12 mouse cellular contexts compared by ENCODE assay signal in the genomic region with DNA sequence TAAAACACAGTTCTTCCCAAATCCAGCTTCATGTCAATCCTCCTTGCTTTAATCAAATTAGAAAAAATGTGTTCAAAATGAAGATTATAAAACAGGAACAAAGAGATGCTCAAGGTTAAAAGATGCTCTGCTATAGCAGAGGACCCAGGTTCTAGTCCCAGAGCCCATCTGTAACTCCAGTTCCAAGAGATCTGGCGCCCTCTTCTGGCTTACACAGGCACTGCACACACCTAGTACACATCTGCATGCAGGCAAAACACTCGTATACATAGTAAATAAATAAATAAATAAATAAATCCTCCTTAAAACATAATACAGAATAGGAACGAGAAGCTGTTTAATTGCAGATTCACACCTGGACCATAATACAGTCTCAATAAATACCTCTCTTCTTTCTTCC. TPM values are rescaled to one million over a fixed set of nuclear protein-coding genes. Genes with fewer than 3 reads are reported as not detected.
DNase-seq lines count a peak whose midpoint lies in the region; ATAC-seq and TF ChIP-seq lines count a peak whose summit lies in the region.
"Had no signal": no experiment of that assay in that cellular context is flagged by ENCODE, and none has a peak within 500 bp of the region (broad histone marks: within the 10 kb centered on the region; RNA-seq: fewer than 3 reads in every experiment).

No protein-coding gene starts in this region.

- intact Hi-C loops in heart, adult 2 months (cut with DNase I), result no loop called here

- no peak overlapping the region for H3K9ac ChIP-seq in heart, adult 2 months (ENCODE audit: low read depth, low read length)
- no peak overlapping the region for H3K9ac ChIP-seq in heart, embryonic 12.5 days
- H3K9ac ChIP-seq in midbrain, postnatal 0 days (replicated peaks; ENCODE audit: low read length, poor library complexity, severe bottlenecking), result no peak overlapping the region
- H3K9ac ChIP-seq in midbrain, embryonic 16.5 days (ENCODE audit: low read depth, low read length), result no peak overlapping the region
- no peak overlapping the region for H3K9ac ChIP-seq in stomach, postnatal 0 days (ENCODE audit: low read length)
- H3K9ac ChIP-seq in forebrain, embryonic 13.5 days, result no peak overlapping the region
- H3K9ac ChIP-seq: lung, embryonic 15.5 days; neural tube, embryonic 12.5 days had no signal

- TF ChIP-seq CTCF in heart, adult 2 months (IDR thresholded peaks at IDR 0.05), result peak; percentile 50
- peak; percentile 61 for TF ChIP-seq CTCF in midbrain, postnatal 0 days (IDR thresholded peaks at IDR 0.05)
- TF ChIP-seq CTCF in stomach, postnatal 0 days (IDR thresholded peaks at IDR 0.05; ENCODE audit: low read depth), result peak; percentile 51

- no peak overlapping the region for H3K4me3 ChIP-seq in heart, adult 2 months
- H3K4me3 ChIP-seq in heart, embryonic 12.5 days, result no peak overlapping the region
- H3K4me3 ChIP-seq in midbrain, postnatal 0 days (ENCODE audit: low read depth, low read length), result no peak overlapping the region
- H3K4me3 ChIP-seq in midbrain, embryonic 16.5 days (ENCODE audit: low read depth, low read length), result no peak overlapping the region
- no peak overlapping the region for H3K4me3 ChIP-seq in stomach, postnatal 0 days (ENCODE audit: low read depth, low read length)
- H3K4me3 ChIP-seq in forebrain, embryonic 13.5 days, result no peak overlapping the region
- H3K4me3 ChIP-seq: lung, embryonic 15.5 days; neural tube, embryonic 12.5 days had no signal

- no peaks in the 10 kb centered on the region for H3K4me1 ChIP-seq in heart, adult 2 months (ENCODE audit: control insufficient read depth, insufficient read depth, low read length)
- H3K4me1 ChIP-seq in heart, embryonic 12.5 days (replicated peaks), result no peaks in the 10 kb centered on the region
- no peaks in the 10 kb centered on the region; the same call in 1 of the 2 replicates for H3K4me1 ChIP-seq in midbrain, postnatal 0 days (ENCODE audit: insufficient read depth, low read length)
- H3K4me1 ChIP-seq in midbrain, embryonic 16.5 days (ENCODE audit: control insufficient read depth, insufficient read depth, low read length), result peaks cover 16% of the 10 kb centered on the region
- no peaks in the 10 kb centered on the region for H3K4me1 ChIP-seq in stomach, postnatal 0 days (replicated peaks; ENCODE audit: control insufficient read depth, insufficient read depth)
- H3K4me1 ChIP-seq in forebrain, embryonic 13.5 days, result peaks cover 19% of the 10 kb centered on the region

- TF ChIP-seq POLR2A in heart, adult 2 months (IDR thresholded peaks at IDR 0.05; ENCODE audit: insufficient read depth, low read depth, low read length), result no peak

- H3K27ac ChIP-seq in heart, adult 2 months, result no peak overlapping the region
- H3K27ac ChIP-seq in heart, embryonic 12.5 days (ENCODE audit: poor library complexity, severe bottlenecking), result no peak overlapping the region
- no peak overlapping the region for H3K27ac ChIP-seq in midbrain, postnatal 0 days (ENCODE audit: low read depth, low read length)
- no peak overlapping the region for H3K27ac ChIP-seq in midbrain, embryonic 16.5 days (ENCODE audit: low read length)
- H3K27ac ChIP-seq in stomach, postnatal 0 days (replicated peaks), result no peak overlapping the region
- no peak overlapping the region for H3K27ac ChIP-seq in forebrain, embryonic 13.5 days
- H3K27ac ChIP-seq: lung, embryonic 15.5 days; neural tube, embryonic 12.5 days had no signal

- no peaks in the 10 kb centered on the region for H3K36me3 ChIP-seq in heart, adult 2 months (ENCODE audit: control insufficient read depth, insufficient read depth, low read length)
- H3K36me3 ChIP-seq in heart, embryonic 12.5 days, result no peaks in the 10 kb centered on the region
- peaks cover 6% of the 10 kb centered on the region; the same call in 1 of the 2 replicates for H3K36me3 ChIP-seq in midbrain, postnatal 0 days (ENCODE audit: insufficient read depth, low read length)
- H3K36me3 ChIP-seq in midbrain, embryonic 16.5 days (ENCODE audit: control insufficient read depth, insufficient read depth, low read length), result peaks cover 7% of the 10 kb centered on the region; the same call in 1 of the 2 replicates
- H3K36me3 ChIP-seq in stomach, postnatal 0 days (ENCODE audit: control insufficient read depth, insufficient read depth, low read length), result no peaks in the 10 kb centered on the region
- H3K36me3 ChIP-seq in forebrain, embryonic 13.5 days (ENCODE audit: poor library complexity, severe bottlenecking), result peaks cover 22% of the 10 kb centered on the region; the same call in 1 of the 2 replicates
- H3K36me3 ChIP-seq: lung, embryonic 15.5 days had no signal

- H3K4me2 ChIP-seq in heart, embryonic 12.5 days, result no peak overlapping the region
- H3K4me2 ChIP-seq in midbrain, postnatal 0 days (ENCODE audit: low read depth, low read length, poor library complexity, severe bottlenecking), result no peak overlapping the region
- H3K4me2 ChIP-seq in midbrain, embryonic 16.5 days (ENCODE audit: low read length), result no peak overlapping the region
- H3K4me2 ChIP-seq in stomach, postnatal 0 days (replicated peaks; ENCODE audit: low read depth), result no peak overlapping the region
- H3K4me2 ChIP-seq in forebrain, embryonic 13.5 days, result no peak overlapping the region
- H3K4me2 ChIP-seq: lung, embryonic 15.5 days; neural tube, embryonic 12.5 days had no signal

- no peak for DNase-seq in heart, adult 2 months
- no peak for DNase-seq in midbrain, postnatal 0 days (ENCODE audit: low spot score)
- peak; percentile 73 for DNase-seq in cerebellum, adult 9-10 months
- DNase-seq in stomach, postnatal 0 days (ENCODE audit: low spot score), result no peak
- DNase-seq in adrenal gland, postnatal 36 days, result no peak
- DNase-seq: heart, postnatal 10 days had no signal

- H3K79me2 ChIP-seq in heart, adult 2 months (replicated peaks; ENCODE audit: control insufficient read depth, insufficient read depth, low read length), result no peaks in the 10 kb centered on the region

- TF ChIP-seq EP300 in heart, adult 2 months (IDR thresholded peaks at IDR 0.05; ENCODE audit: insufficient read depth, low read depth, low read length), result no peak
- no peak for TF ChIP-seq EP300 in stomach, postnatal 0 days (optimal IDR thresholded peaks at IDR 0.05)

- WGBS in heart, adult 2 months, result 63% methylated on average over 3 of the region's 3 CpGs
- WGBS in heart, embryonic 12.5 days, result 58% methylated on average over 3 of the region's 3 CpGs
- 66% methylated on average over 3 of the region's 3 CpGs for WGBS in midbrain, postnatal 0 days
- WGBS in midbrain, embryonic 16.5 days, result 68% methylated on average over 3 of the region's 3 CpGs
- WGBS in stomach, postnatal 0 days, result 70% methylated on average over 3 of the region's 3 CpGs
- 64% methylated on average over 3 of the region's 3 CpGs for WGBS in forebrain, embryonic 13.5 days

- ATAC-seq in heart, embryonic 12.5 days (ENCODE audit: insufficient number of reproducible peaks, low FRiP score), result no peak
- ATAC-seq in midbrain, postnatal 0 days (ENCODE audit: low FRiP score), result no peak
- no peak for ATAC-seq in midbrain, embryonic 16.5 days
- ATAC-seq in stomach, postnatal 0 days (ENCODE audit: low FRiP score, low TSS enrichment), result no peak
- ATAC-seq in forebrain, embryonic 13.5 days, result no peak
- ATAC-seq: forebrain, embryonic 16.5 days had no signal

- no peaks in the 10 kb centered on the region for H3K9me3 ChIP-seq in heart, embryonic 12.5 days (replicated peaks)
- no peaks in the 10 kb centered on the region for H3K9me3 ChIP-seq in midbrain, postnatal 0 days (ENCODE audit: low read length)
- H3K9me3 ChIP-seq in midbrain, embryonic 16.5 days (replicated peaks; ENCODE audit: control insufficient read depth, low read length, poor library complexity, severe bottlenecking), result no peaks in the 10 kb centered on the region
- no peaks in the 10 kb centered on the region for H3K9me3 ChIP-seq in stomach, postnatal 0 days (ENCODE audit: control insufficient read depth, low read length)
- no peaks in the 10 kb centered on the region for H3K9me3 ChIP-seq in forebrain, embryonic 13.5 days (replicated peaks)
- H3K9me3 ChIP-seq: lung, embryonic 15.5 days; neural tube, embryonic 12.5 days had no signal

- H3K27me3 ChIP-seq in heart, adult 2 months (ENCODE audit: control insufficient read depth, insufficient read depth, low read length), result no peaks in the 10 kb centered on the region
- H3K27me3 ChIP-seq in heart, embryonic 12.5 days (replicated peaks), result peaks cover 29% of the 10 kb centered on the region
- no peaks in the 10 kb centered on the region for H3K27me3 ChIP-seq in midbrain, postnatal 0 days (ENCODE audit: insufficient read depth, low read length)
- no peaks in the 10 kb centered on the region for H3K27me3 ChIP-seq in midbrain, embryonic 16.5 days (ENCODE audit: control insufficient read depth, insufficient read depth, low read depth, low read length)
- H3K27me3 ChIP-seq in stomach, postnatal 0 days (ENCODE audit: control insufficient read depth, insufficient read depth, low read length), result no peaks in the 10 kb centered on the region
- H3K27me3 ChIP-seq in forebrain, embryonic 13.5 days, result no peaks in the 10 kb centered on the region
- H3K27me3 ChIP-seq: neural tube, embryonic 12.5 days had no signal

RNA-seq across cellular contexts. Expression of a gene that starts 6.9 kb away (rescaled TPM):
- 1 to 10 TPM; 2.3 to 2.4 TPM for total RNA-seq in heart, adult 2 months (2021)
- 3.0 and 4.2 TPM in 2 replicates for polyA plus RNA-seq in heart, adult 2 months (2012; rRNA removed)
- 2.1 and 2.2 TPM in 2 replicates for polyA plus RNA-seq in heart, embryonic 12.5 days (2016; fragmentation: Nextera tagmentation; extraction: Ambion mirVana)
- total RNA-seq in midbrain, postnatal 0 days (2014; rRNA removed), result 88.7 and 106 TPM in 2 replicates
- 30.4 and 31.2 TPM in 2 replicates for polyA plus RNA-seq in midbrain, postnatal 0 days (2015; fragmentation: Nextera tagmentation; extraction: Ambion mirVana)
- 25.8 and 30.8 TPM in 2 replicates for polyA plus RNA-seq in midbrain, embryonic 16.5 days (2015; fragmentation: Nextera tagmentation; extraction: Ambion mirVana)
- 1.8 and 1.9 TPM in 2 replicates for polyA plus RNA-seq in stomach, postnatal 0 days (2015; fragmentation: Nextera tagmentation; extraction: Ambion mirVana)
- 20.0 and 22.8 TPM in 2 replicates for polyA plus RNA-seq in forebrain, embryonic 13.5 days (2015; fragmentation: Nextera tagmentation; extraction: Ambion mirVana)
- 10 to 100 TPM; 17.9 to 18.6 TPM for total RNA-seq in adrenal gland, postnatal 36 days (2021)
